In the genomic region with DNA sequence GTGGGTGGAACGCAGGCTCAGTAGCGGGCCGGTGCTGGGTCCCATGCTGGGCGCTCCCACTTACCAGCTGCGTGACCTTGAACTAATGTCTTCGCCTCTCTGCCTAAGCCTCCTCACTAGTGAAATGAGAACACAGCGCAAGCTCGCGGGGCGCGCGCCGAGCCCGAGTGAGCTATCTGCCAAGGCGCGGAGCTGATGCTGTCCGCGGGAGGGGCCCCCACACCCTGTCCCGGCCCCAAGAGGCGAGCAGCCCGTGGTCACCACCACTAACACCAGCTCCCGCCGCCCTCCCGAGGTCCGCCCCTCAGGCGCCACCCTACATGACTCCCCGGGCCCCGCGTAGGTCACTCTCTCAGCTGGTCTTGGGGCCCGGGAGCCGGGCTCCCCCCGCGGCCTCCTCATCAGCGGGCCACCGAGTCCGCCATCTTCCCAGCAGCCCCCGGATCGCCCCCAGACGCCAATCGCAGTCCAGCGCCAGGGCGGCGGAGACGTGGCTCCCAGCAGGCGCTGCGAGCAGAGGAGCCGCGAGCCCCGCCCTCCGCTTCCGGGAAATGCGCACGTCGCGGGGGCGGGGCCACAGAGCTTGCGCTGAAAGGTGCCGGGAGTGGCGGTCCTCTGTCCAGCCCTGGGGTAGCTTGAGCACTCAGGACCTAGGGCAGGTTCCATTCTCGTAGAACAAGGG, we compare ENCODE assay signal across 8 mouse cellular contexts. TPM values are rescaled to one million over a fixed set of nuclear protein-coding genes. Genes with fewer than 3 reads are reported as not detected.
DNase-seq lines count a peak whose midpoint lies in the region; ATAC-seq and TF ChIP-seq lines count a peak whose summit lies in the region.

A gene (minus strand): TSS at position 542 of the 682 bp plus-strand sequence.

- DNase-seq in adipocyte (ENCODE audit: low spot score), result peak; percentile 88
- peak; percentile 86 to 94 for DNase-seq in gastrocnemius, adult 8-10 months (ENCODE audit: low spot score in 2 of 2)
- DNase-seq in hindbrain, postnatal 0 days (ENCODE audit: low spot score), result peak; percentile 97
- DNase-seq in left cerebral cortex, adult 2 months (ENCODE audit: extremely low spot score in 1 of 2, low spot score in 2 of 2), result peak; percentile 95
- peak; percentile 87 for DNase-seq in retina, postnatal 7 days (ENCODE audit: low read depth, low spot score)
- DNase-seq in urinary bladder, adult 18-20 months (ENCODE audit: low spot score in 2 of 2), result peak; percentile 89 to 90

- peak within 1 kb of the TSS; percentile 95 for H3K4me2 ChIP-seq in hindbrain, postnatal 0 days (ENCODE audit: low read depth, low read length)

- under 1% methylated on average over 60 of the region's 60 CpGs for WGBS in hindbrain, postnatal 0 days
- under 1% methylated on average over 55 of the region's 60 CpGs for WGBS in macrophage (ENCODE audit: missing documents)

- H3K9ac ChIP-seq in hindbrain, postnatal 0 days (replicated peaks; ENCODE audit: low read length), result peak within 1 kb of the TSS; percentile 95

- H3K27me3 ChIP-seq in hindbrain, postnatal 0 days (ENCODE audit: insufficient read depth, low read length), result no peaks in the 10 kb centered on the region

- peak; percentile 78; the same call in 1 of the 2 replicates for TF ChIP-seq POLR2A in cortical plate, adult 2 months (IDR thresholded peaks at IDR 0.05; ENCODE audit: extremely low read depth, insufficient read depth, low read length)

- peaks cover 19% of the 10 kb centered on the region for H3K36me3 ChIP-seq in hindbrain, postnatal 0 days (ENCODE audit: insufficient read depth, low read length)
- H3K36me3 ChIP-seq in macrophage (ENCODE audit: inconsistent target), result peaks cover 21% of the 10 kb centered on the region

- H3K4me1 ChIP-seq in cortical plate, adult 2 months (ENCODE audit: control insufficient read depth, insufficient read depth, low read length), result peaks cover 3% of the 10 kb centered on the region; the same call in 1 of the 2 replicates
- H3K4me1 ChIP-seq in hindbrain, postnatal 0 days (ENCODE audit: insufficient read depth, low read length), result peaks cover 10% of the 10 kb centered on the region

- peak within 1 kb of the TSS; percentile 81 for H3K4me3 ChIP-seq in cortical plate, adult 2 months (ENCODE audit: insufficient read depth, low read length)
- H3K4me3 ChIP-seq in hindbrain, postnatal 0 days (ENCODE audit: low read length), result peak within 1 kb of the TSS; percentile 71
- peak within 1 kb of the TSS; percentile 92 for H3K4me3 ChIP-seq in left cerebral cortex, adult 2 months
- H3K4me3 ChIP-seq in macrophage (ENCODE audit: inconsistent target), result peak within 1 kb of the TSS; percentile 50

- intact Hi-C loops in left cerebral cortex, adult 2 months (cut with DNase I), result loop anchor here (2.0 kb wide), 1 partner anchor 20 kb away; no protein-coding TSS in a partner anchor

- no peak for TF ChIP-seq CTCF in cortical plate, adult 2 months (IDR thresholded peaks at IDR 0.05; ENCODE audit: extremely low read depth, insufficient read depth, low read length)
- TF ChIP-seq CTCF in hindbrain, postnatal 0 days (IDR thresholded peaks at IDR 0.05; ENCODE audit: low read depth), result no peak
- TF ChIP-seq CTCF in left cerebral cortex, adult 2 months (IDR thresholded peaks at IDR 0.05), result no peak

- peak within 1 kb of the TSS; percentile 87 for H3K27ac ChIP-seq in cortical plate, adult 2 months (ENCODE audit: insufficient read depth, low read length)
- peak within 1 kb of the TSS; percentile 99 for H3K27ac ChIP-seq in hindbrain, postnatal 0 days
- H3K27ac ChIP-seq in left cerebral cortex, adult 2 months, result peak within 1 kb of the TSS; percentile 99
- H3K27ac ChIP-seq in macrophage, result peak within 1 kb of the TSS; percentile 41

- peaks cover 10% of the 10 kb centered on the region for H3K79me2 ChIP-seq in macrophage (ENCODE audit: inconsistent target)

- ATAC-seq in hindbrain, postnatal 0 days, result peak; percentile 86

- no peaks in the 10 kb centered on the region for H3K9me3 ChIP-seq in hindbrain, postnatal 0 days (ENCODE audit: low read length)

RNA-seq across cellular contexts. Expression of the gene that starts here (rescaled TPM):
- 237 and 255 TPM in 2 replicates for polyA plus RNA-seq in cortical plate, adult 2 months (2012; rRNA removed)
- 100 to 1,000 TPM; 188 to 243 (median 221) TPM for total RNA-seq in gastrocnemius, adult 8-10 months (2022)
- total RNA-seq in hindbrain, postnatal 0 days (2014; rRNA removed), result 200 and 203 TPM in 2 replicates
- 99.2 and 101 TPM in 2 replicates for polyA plus RNA-seq in hindbrain, postnatal 0 days (2015; fragmentation: Nextera tagmentation; extraction: Ambion mirVana)
- total RNA-seq in left cerebral cortex, adult 2 months (2021), result 100 to 1,000 TPM; 128 to 134 TPM
- 100 to 1,000 TPM in 14 of 26 experiments, 10 to 100 TPM in 12; 50.0 to 163 (median 113) TPM for total RNA-seq in macrophage (2018; cell fraction: chromatin; rRNA removed)
- 10 to 100 TPM; 21.5 to 41.1 (median 31.1) TPM for total RNA-seq in macrophage (2018; cell fraction: cytosol; rRNA removed)
- total RNA-seq in macrophage (2018; cell fraction: nucleus; rRNA removed), result 100 to 1,000 TPM in 4 of 26 experiments, 10 to 100 TPM in 22; 38.9 to 116 (median 73.8) TPM
- 30.5 to 41.6 TPM (median 31.5 TPM) in 3 replicates for polyA plus RNA-seq in macrophage (2018)

Comparison
In these comparisons a context has a peak if more than half of its experiments do, and no peak if none do; other contexts are left out.
1. Peak in every context shown above with its lines: DNase-seq, ATAC-seq, H3K4me3 ChIP-seq and H3K27ac ChIP-seq.
2. H3K27ac ChIP-seq: peak in every context shown above with its lines; median percentile 99 in hindbrain, postnatal 0 days; 99 in left cerebral cortex, adult 2 months; 87 in cortical plate, adult 2 months; 41 in macrophage.